Mouse (Mus musculus): ENCODE results near the gene Hmg20b. TPM values are rescaled to one million over a fixed set of nuclear protein-coding genes. Genes with fewer than 3 reads are reported as not detected.

Gene Hmg20b
- total RNA-seq, 2 experiments from 2014 or later: 107 to 108 TPM

DNA sequence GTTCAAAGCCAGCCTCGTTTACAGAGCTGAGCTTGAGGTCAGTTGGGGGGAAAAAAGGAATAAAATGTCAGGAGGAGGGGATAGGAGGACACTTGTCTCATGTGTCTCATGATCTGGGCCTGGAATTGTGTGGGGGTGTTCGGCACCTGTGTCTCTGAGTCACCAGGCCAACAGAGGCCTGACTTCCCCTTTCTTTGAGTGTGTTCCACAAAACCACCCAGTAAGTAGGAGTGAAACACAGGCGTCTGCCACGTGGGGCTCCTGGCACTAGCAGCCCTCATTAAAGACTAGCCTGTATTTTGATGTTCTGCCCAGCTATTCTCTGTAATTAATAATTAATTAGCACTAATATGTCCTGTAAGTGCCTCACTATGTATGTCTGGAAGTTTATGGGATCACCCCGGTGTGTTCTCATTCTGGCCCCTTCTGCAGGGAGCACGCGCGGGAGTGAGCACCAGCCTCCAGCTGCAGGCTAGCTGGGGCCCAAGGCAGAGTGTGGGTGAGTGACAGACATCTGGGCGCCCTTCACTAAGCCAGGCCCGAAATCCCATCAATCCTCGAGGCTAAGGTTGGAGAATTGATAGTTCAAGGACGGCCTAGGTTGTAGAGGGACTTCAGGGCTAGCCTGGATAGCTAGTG lies 6.2 kb upstream of the Hmg20b start:
- no peak for DNase-seq (ENCODE audit: low spot score in 2 of 2)

DNA sequence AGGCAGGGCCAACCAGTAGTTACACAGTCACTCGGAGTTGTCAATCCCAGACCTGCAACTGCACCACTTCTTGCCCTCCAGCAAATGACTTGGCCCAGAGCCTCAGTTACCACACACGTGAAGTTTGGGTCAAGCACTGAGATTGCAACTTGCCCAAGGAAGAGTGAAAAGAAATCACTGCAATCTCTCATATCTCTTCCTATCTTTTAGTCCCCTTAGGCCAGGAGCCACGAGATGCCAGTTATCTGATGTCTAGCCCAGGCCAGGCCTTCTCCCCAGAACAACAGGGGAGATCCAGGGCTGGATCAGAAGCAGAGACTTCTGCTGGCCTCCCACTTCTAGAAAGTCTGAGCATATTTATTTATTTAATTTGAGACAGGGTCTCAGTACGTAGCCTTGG lies 5.3 kb upstream of the Hmg20b start:
- DNase-seq (ENCODE audit: low spot score in 2 of 2): no peak

DNA sequence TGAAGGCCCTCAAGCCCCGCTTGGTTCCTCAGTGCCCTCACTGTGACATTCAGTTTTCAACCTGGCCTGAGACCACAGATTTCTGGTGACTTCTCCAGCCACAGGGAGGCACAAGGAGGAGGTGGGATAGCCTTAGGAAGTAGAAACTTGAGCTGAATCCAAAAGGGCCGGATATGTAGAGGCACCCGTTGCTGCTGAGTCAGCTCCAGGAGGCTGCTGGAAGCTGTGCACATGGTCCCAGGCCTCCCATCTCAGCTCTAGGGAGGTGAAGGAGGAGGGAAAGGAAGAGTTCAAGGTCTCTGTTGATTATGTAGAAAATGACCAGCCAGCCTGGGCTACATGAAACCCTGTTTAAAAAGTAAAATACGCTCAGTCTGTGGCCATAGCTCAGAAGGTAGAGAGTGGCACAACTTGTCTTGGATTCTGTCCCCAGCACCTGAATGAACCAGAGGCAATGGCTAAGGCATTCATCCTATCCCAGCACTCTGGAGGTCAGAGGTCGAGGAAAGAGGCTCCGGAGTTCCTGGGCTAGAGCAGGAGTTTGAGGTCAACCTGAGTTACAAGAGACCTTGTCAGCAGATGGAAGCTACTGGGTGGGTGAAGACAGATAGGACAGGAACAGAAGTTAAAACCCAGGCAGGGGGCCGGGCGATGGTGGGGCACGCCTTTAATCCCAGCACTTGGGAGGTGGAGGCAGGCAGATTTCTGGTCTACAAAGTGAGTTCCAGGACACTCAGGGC lies 4.6 kb upstream of the Hmg20b start:
- no peak for DNase-seq (ENCODE audit: low spot score in 2 of 2)

DNA sequence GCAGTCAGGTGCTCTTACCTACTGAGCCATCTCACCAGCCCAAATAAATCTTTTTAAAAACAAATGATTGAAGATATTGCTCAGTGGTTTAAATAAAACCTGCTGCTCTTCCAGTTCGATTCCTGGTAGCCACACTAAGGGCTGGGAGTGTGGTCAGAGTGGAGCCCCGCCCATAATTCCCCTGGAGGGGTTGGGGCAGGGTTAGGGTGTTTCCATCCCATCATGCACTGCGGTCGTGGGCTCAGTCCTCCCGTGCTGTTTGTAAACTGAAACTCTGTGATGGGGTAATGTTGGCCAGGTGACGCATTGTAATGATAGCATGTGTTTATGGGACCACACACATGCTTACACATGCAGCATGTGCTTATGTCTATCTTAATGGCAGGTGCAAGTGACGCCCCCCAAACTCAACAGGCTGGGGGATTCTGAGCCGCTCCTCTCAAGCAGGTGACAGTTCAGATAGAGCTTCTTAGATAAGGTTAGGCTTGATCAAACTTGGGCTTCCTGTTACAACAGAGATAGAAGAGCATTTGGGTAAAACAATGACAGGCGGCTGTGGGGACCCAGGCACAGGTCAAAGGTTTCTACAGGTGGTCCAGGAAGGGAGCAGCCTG lies 1.5 kb upstream of the Hmg20b start:
- DNase-seq (ENCODE audit: low spot score in 2 of 2): no peak

DNA sequence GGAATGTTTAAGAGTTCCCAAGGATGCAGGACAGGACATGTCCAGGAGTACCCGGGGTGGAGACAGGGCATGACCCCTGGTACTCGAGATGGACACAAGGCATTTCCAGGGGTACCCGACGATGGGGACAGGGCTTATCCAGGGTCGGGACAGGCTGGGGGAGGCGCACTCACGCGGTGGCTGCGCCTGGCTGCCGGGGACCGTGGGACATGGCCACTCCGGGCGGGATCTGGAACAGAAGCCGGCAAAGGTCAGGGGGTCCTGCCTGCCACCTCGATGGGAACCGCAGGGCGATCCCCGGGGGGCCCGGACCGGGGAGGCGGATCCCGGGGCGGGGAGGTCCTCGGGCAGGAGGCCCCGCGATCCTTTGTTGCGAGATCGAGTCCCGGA lies 324 bp downstream of the Hmg20b start:
- no peak for DNase-seq (ENCODE audit: low spot score in 2 of 2)

DNA sequence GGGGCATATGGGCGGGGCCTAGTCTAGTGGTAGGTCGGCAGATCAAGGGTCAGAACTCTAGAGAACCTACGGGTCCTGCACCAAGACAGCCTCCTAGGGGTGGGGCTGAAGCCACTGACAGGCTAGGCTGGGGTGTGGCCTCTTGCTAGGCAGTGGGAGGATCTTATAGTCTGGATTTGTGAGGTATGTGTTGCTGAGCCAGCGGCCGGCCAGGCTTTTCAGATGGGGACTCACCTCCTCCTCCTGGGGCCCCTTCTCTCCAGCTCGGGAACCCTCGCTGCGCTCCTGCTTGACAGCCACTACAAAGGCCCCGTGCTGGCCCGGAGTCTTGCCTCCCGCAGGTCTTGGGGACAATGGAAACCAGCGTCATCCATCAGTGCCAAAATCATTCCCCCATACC lies 1.1 kb downstream of the Hmg20b start:
- DNase-seq (ENCODE audit: low spot score in 2 of 2): no peak

DNA sequence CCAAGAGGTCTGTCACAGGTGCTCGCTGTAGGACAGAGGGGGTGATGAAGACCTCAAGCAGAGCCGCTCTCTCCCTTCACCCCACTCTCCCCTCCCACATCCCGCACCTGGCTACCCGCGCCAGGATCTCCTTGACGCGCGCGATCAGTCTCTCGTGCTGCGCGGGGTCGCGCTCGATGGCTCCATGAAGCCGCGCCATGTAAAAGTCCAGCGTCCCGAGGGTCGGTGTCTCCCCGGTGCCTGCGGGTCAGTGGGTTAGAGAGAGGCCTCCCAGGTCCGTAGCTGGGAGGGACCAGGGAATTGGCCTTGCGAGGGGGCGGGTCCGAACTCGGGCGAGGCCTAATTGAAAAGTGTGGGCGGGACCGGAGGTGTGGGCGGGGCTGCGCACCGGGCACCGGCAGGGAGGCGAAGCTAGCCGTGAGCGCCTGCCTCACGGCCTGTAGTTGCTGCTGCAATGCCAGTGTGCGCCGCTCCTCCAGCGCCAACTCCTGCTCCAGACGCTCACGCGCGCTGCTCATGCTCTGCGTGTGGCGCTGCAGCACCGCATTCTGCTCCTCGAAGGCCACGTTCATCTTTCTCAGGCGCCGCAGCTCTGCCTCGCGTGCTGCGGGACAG lies 3.7 kb downstream of the Hmg20b start:
- peak in 1 of 2 experiments; percentile 55 for DNase-seq (ENCODE audit: low spot score in 2 of 2)

DNA sequence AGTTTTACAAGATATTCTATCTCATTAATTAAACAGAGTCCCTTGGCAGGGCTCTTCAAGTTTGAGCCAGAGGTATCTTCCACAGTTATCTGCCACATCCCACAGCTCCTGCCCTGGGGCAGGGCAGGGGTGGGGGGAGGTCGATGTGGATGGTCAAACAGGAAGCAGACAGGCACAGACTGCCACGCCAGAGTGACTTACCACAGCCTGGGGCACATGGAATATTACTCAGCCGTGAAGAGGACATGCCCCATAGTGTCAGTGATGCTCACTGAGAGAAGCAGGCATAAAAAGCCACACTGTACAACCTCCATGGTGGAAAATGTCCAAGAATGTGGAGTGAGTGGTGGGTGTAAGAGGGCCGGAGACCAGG lies 5.1 kb downstream of the Hmg20b start:
- no peak for DNase-seq (ENCODE audit: low spot score in 2 of 2)

DNA sequence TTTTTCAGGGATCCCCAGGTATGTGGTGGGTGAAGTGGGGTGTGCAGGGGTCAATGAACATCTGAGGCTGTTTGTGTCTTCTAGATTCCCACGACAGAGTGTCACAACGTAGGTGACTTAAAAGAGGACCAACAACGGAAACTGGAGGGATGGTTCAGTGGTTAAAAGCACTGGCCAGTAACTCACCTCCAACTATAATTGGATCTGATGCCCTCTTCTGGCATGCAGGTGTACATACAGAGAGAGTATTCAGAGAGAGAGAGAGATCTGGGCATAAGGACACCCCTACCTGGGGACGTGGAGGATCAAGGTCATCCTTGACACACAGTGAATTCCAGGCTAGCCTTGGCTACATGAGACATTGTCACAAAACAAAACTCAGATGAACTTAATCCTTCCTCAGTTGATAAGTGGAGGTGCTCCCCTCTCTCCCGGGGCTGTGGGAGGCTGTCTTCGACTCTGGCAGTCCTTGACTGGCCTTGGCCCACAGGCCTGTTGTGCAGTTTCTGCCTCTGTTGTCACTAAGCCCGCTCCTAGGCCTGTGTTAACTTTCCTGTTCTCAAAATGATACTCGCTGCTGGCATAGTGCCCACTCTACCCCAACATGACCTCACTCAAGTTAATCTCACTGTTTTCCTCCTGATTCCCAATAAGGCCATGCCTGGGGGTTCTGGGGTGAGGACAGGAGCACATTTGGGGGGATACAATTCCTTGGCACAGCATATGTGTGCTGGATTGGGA lies 5.7 kb downstream of the Hmg20b start:
- no peak for DNase-seq (ENCODE audit: low spot score in 2 of 2)

DNA sequence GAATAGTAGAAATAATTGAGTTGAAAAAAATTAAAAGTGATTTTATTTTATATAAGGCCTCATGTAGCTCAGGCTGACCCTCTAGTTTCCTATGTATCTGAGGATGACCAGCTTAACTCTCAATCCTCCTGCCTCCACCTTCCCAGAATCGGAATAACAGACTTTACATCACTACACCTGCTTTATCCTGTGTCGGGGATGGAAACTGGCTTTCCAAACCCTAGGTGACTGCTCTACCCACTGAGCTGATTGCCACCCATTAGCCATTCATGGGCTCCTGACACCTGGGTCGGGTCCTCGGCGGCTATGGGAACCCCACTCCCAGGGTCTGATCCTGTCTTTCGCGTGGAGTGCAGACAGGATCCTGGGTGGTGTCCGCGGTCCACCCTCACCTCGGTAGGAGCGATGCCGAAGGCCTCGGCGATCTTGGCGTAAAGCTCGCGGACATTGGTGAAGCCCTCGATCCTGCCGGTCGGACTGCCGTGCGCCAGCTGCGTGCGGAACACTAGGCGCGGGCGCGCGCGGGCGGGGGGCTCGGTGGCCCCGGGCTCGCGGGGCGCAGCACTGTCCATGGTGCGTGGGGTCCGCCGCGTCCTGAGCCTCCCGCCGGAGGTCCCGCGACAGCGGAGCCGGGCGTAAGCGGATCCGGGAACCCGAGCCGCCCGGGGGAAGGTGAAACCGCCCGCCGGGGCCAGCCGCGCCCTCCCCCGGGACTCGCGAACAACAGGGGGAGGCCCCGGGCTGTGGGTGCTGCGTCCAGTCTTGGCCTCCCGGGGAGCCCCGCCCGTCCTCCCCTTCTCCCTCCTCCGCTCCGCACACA lies 7.4 kb downstream of the Hmg20b start, which contains the start of gene Gipc3:
TSS of gene Gipc3 (minus strand) at position 581 of the 820 bp plus-strand sequence.
- DNase-seq (ENCODE audit: low spot score in 2 of 2): no peak

DNA sequence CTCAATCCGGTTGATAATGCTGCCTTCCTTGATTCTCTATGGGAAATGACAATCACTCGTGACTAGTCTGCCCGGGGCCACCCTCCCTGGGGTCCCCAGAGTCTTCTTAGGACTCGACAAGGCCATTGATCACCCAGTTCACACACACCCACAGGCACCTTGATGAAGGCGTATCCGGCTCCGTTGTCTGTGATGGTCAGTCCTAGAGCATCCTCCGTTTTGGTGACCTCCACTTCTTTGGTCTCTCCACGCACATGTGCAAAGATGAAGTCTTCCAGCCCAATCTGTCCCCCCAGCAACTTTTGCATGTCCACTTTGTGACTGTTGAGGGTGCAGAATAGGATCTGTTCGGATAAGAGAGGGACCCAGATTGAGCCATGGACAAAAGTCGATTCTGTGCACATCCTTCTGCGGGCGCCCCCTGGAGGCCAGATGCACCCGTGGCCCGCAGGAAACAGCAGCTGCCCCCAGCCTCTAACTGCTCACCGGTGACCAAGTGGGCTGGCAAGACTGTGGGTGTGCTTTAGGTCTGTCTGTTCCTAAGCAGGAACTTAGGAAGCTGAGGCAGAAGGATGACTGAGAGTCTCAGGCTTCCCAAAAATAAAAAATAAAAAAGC lies 8.8 kb downstream of the Hmg20b start:
- peak in 1 of 2 experiments; percentile 64 for DNase-seq (ENCODE audit: low spot score in 2 of 2)

DNA sequence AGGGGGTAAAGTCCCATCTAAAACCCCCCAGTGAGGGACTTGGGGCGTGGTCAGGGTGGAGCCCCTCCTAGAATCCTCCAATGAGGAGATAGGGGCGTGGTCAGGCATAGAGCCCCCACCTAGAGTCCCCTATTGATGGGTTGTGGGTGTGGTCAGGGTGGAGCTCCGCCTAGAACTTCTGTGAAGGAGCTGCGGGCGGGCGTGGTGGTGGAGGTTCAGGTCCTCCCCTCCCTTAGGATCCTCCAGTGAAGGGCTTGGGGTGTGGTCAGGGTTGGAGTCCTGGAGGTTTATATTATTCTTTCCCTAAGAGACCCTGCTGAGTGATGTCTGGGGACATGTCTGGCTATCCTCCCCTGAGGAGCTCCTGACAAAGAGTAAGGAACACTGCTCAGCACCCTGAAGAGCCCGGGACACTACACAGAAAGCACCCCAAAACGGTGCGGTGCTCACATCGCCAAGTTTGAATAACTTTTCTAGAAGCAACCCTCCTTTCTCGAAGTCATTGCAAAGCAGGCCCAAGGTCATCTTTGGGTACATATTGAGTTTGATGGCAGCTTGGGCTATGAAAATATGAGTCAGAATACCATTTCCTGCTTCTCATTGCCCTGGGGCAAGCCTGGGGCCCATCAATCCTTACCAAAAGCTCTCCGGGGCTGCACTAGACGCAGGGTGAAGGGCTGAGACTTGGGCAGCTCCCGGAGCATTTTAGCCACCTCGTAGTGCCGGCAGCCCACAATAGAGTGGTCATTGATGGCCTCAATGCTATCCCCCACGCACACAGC lies 9.5 kb downstream of the Hmg20b start:
- no peak for DNase-seq (ENCODE audit: low spot score in 2 of 2)

DNA sequence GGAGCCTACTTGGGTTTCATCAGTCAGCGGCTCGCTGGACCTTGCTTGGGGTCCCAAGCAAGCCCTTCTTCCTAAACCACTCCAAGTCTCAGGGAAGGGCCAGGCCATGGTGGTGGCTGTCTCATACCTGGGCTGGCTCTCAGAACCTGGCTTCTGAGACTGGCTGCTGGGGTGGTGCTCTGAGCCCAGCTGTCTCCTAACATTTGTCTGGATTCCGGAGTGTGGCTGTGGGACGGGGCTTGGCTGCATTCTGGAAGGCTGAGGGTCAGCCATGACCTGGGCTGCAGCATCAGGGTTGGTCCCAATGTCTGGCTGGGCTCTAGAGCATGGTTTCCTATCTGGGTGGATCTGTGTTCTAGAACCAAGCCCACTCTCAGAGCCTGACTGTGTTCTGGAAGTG lies 13.7 kb downstream of the Hmg20b start:
- DNase-seq (ENCODE audit: low spot score in 2 of 2): no peak

DNA sequence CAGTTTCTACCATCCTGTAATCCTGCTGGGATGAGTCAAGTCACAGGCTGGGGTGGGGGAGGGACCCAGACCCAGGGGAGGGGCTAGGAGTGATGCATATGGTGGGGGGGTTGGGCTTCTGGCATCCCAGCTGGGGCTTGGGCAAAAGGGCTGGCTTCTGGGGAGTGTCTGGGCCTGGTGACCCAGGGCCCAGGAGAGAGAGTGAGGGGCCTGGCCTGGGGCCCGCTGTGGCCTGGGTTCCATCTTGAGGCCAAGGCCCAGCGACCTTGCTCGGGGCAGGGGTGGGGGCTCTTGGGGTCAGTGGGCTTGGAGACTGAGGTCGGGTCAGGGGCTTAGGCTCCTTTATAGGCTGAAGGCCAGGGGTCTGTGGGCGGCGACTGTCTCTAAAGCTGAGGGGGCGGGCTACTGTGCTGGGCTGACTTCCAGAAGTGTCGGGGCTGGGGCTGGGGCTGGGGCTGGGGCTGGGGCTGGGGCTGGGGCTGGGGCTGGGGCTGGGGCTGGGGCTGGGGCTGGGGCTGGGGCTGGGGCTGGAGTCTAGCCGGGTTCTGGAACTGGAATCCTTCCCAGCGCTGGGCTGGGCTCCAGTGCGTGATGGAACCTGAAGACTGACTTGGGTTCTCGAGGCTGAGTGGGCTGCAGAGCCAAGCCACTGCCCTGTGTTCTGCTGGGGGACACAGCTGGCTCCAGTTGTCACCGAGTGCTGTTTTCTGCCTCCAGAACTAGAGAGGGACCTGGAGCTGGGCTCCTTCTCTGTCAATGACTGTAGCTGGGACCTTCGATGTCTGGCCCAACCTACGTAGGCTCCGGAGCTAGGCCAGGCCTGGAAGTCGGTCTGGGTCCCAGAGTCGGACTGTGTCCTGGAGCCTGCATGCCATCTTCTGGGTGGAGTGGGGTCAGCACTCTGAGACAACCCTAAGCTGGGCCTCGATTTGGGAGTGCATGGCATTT lies 14.6 kb downstream of the Hmg20b start:
- no peak for DNase-seq (ENCODE audit: low spot score in 2 of 2)

DNA sequence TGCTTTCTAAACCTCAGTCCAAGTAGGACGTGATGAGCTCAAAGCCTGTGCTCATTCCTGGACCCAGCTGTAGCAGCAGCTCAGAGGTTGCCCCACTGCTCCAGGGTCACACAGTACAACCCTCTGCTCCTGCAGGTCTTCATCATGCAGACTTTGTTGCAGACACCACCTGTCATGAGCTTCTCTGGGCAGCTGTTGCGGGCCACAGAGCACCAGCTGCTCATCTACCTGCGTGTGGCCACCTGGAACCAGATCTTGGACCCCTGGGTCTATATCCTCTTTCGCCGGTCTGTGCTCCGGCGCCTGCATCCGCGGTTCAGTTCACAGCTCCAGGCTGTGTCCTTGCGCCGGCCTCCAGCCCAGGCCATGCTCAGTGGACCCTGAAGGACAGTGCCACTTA lies 16.0 kb downstream of the Hmg20b start:
- DNase-seq (ENCODE audit: low spot score in 2 of 2): no peak

DNA sequence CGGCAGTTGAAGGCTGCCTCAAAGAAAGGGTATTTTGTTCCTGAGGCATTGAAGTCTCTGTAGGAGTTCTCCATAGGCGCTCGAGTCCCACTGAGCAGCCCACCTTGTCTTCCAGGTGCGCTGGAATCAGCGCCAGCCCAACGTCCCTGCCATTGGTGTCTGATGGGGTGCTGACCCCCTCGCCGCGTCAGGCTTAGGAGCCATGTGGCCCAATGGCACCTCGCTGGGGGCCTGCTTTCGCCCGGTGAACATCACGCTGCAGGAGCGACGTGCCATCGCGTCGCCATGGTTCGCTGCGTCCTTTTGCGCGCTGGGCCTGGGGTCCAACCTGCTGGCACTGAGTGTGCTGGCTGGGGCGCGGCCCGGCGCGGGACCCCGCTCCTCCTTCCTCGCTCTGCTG lies 18.0 kb downstream of the Hmg20b start:
- DNase-seq (ENCODE audit: low spot score in 2 of 2): no peak

DNA sequence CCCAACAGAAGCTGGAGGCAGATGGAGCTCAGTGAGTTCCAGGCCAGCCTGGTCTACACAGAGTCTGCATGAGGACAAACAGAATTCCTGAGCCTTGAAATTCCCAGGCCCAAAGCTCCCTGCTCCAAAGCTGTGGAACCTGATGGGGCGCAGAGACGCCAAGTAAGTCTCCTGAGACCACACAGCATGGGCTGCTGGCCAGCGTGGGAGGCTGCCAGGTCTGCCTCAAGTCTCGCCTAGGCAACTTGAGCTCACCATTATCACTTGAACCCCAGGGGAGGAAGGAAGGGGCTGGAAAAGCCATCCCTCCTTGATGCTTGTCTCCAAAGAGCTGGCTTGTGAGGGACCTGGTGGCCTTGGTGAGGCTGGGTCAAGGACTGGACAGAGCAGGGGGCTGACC lies 20.3 kb downstream of the Hmg20b start:
- DNase-seq (ENCODE audit: low spot score in 2 of 2): no peak

Data from adrenal gland, postnatal 4 days (tissue).